Mouse (Mus musculus) hindbrain, embryonic 15.5 days (tissue): ENCODE measurements at regions not wholly inside any gene's neighbourhood (a gene's known extent, or its start where the extent isn't known, plus 50 kb on each side); places are given as distances from the start of the nearest gene placed in this dataset.

Experiments used
- ATAC-seq: fragments of 200-750 bp; cut with Nextera tagmentation; 2 replicates; pipeline ENCODE4 v1.8.0; 2017; ENCODE audit warnings: low read depth, moderate number of reproducible peaks, moderate TSS enrichment; ENCODE audit not compliant: low FRiP score
- H3K27ac ChIP-seq: fragments of 300-500 bp; sonication (generic); replicated peaks from 2 replicates; pipeline ENCODE4 v1.5.1; 2015; ENCODE audit warnings: mild to moderate bottlenecking, inconsistent platforms
- H3K27me3 ChIP-seq: fragments of 300-500 bp; sonication (generic); 2 replicates; pipeline ENCODE4 v1.6.1; 2015; ENCODE audit warnings: control low read depth, inconsistent platforms
- H3K36me3 ChIP-seq: fragments of 300-500 bp; sonication (generic); 2 replicates; pipeline ENCODE4 v1.6.1; 2015; ENCODE audit warnings: control low read depth, inconsistent platforms
- H3K4me1 ChIP-seq: fragments of 300-500 bp; sonication (generic); replicated peaks from 2 replicates; pipeline ENCODE4 v1.6.1; 2015; ENCODE audit warnings: control low read depth, inconsistent platforms
- H3K4me2 ChIP-seq: fragments of 300-500 bp; sonication (generic); 2 replicates; pipeline ENCODE4 v1.6.1; 2015; ENCODE audit warnings: moderate library complexity, mild to moderate bottlenecking, inconsistent platforms
- H3K4me3 ChIP-seq: fragments of 300-500 bp; sonication (generic); 2 replicates; pipeline ENCODE4 v1.5.1; 2015; ENCODE audit warnings: mild to moderate bottlenecking, inconsistent platforms
- H3K9ac ChIP-seq: fragments of 300-500 bp; sonication (generic); 2 replicates; pipeline ENCODE4 v1.6.1; 2015; ENCODE audit warnings: inconsistent platforms
- H3K9me3 ChIP-seq: fragments of 300-500 bp; sonication (generic); 2 replicates; pipeline ENCODE4 v1.6.1; 2016; ENCODE audit warnings: control low read depth, inconsistent platforms
- WGBS: fragments of 180-500 bp; shearing (Covaris S2); methylation state at CpG from one replicate; pipeline ENCODE4 v1.1.7; 2015; 5-methylcytosine and 5-hydroxymethylcytosine counted together

- Histone ChIP-seq H3K36me3 (no peaks in the 10 kb centered on the region), H3K27ac (no peak overlapping the region), H3K4me2 (no peak overlapping the region), H3K27me3 (0 out of 2 replicates have a peak, but pooled peaks cover 14% of the 10 kb centered on the region), H3K9me3 (no peaks in the 10 kb centered on the region), H3K4me3 (no peak overlapping the region), H3K9ac (no peak overlapping the region), H3K4me1 (no peaks in the 10 kb centered on the region)
- no peak for ATAC-seq
- 84% methylated on average over 9 of the region's 9 CpGs for WGBS
Observed at GRCm38 (mm10) chr16:29854805-29855565, 209.2 kb upstream of the Hes1 start.

GRCm38 (mm10) chr16:29856545-29856944 lies 207.6 kb upstream of the Hes1 start:
- Histone ChIP-seq H3K9me3 (no peaks in the 10 kb centered on the region), H3K4me1 (peaks cover 7% of the 10 kb centered on the region), H3K36me3 (no peaks in the 10 kb centered on the region), H3K9ac (no peak overlapping the region), H3K4me3 (no peak overlapping the region), H3K27me3 (peaks cover 17% of the 10 kb centered on the region; the same call in 1 of the 2 replicates), H3K4me2 (no peak overlapping the region), H3K27ac (no peak overlapping the region)
- 91% methylated on average over 1 of the region's 1 CpGs for WGBS
- ATAC-seq = no peak

- H3K36me3 ChIP-seq = no peaks in the 10 kb centered on the region
- H3K4me1 ChIP-seq = peaks cover 7% of the 10 kb centered on the region
- no peaks in the 10 kb centered on the region for H3K9me3 ChIP-seq
- no peak overlapping the region for H3K4me2 ChIP-seq
- no peak overlapping the region for H3K27ac ChIP-seq
- no peak for ATAC-seq
- WGBS = 89% methylated on average over 5 of the region's 5 CpGs
- peaks cover 10% of the 10 kb centered on the region; the same call in 1 of the 2 replicates for H3K27me3 ChIP-seq
- H3K9ac ChIP-seq = no peak overlapping the region
- no peak overlapping the region for H3K4me3 ChIP-seq
Observed at GRCm38 (mm10) chr16:29858645-29859044, 205.5 kb upstream of the Hes1 start.

GRCm38 (mm10) chr16:29860306-29860705 lies 203.9 kb upstream of the Hes1 start:
- H3K4me1 ChIP-seq = peaks cover 7% of the 10 kb centered on the region
- peaks cover 10% of the 10 kb centered on the region; the same call in 1 of the 2 replicates for H3K27me3 ChIP-seq
- no peak overlapping the region for H3K27ac ChIP-seq
- H3K9ac ChIP-seq = no peak overlapping the region
- no peak overlapping the region for H3K4me3 ChIP-seq
- no peaks in the 10 kb centered on the region for H3K36me3 ChIP-seq
- 16% methylated on average over 6 of the region's 6 CpGs for WGBS
- no peak overlapping the region for H3K4me2 ChIP-seq
- H3K9me3 ChIP-seq = no peaks in the 10 kb centered on the region
- no peak for ATAC-seq

GRCm38 (mm10) chr16:29861056-29861455 lies 203.1 kb upstream of the Hes1 start:
- H3K4me2 ChIP-seq = no peak overlapping the region
- peaks cover 7% of the 10 kb centered on the region for H3K4me1 ChIP-seq
- H3K9ac ChIP-seq = no peak overlapping the region
- no peaks in the 10 kb centered on the region for H3K9me3 ChIP-seq
- ATAC-seq = no peak
- no peak overlapping the region for H3K4me3 ChIP-seq
- H3K27ac ChIP-seq = no peak overlapping the region
- H3K27me3 ChIP-seq = peaks cover 10% of the 10 kb centered on the region; the same call in 1 of the 2 replicates
- WGBS = 25% methylated on average over 4 of the region's 4 CpGs
- no peaks in the 10 kb centered on the region for H3K36me3 ChIP-seq

GRCm38 (mm10) chr16:29865075-29865740 lies 199.0 kb upstream of the Hes1 start:
- Histone ChIP-seq H3K9me3 (no peaks in the 10 kb centered on the region), H3K4me1 (peaks cover 5% of the 10 kb centered on the region), H3K4me2 (no peak overlapping the region), H3K27me3 (peaks cover 6% of the 10 kb centered on the region; the same call in 1 of the 2 replicates), H3K4me3 (no peak overlapping the region), H3K36me3 (no peaks in the 10 kb centered on the region), H3K27ac (no peak overlapping the region), H3K9ac (no peak overlapping the region)
- WGBS = 79% methylated on average over 17 of the region's 17 CpGs
- no peak for ATAC-seq

GRCm38 (mm10) chr16:29871395-29871794 lies 192.8 kb upstream of the Hes1 start:
- H3K27ac ChIP-seq = no peak overlapping the region
- peaks cover 4% of the 10 kb centered on the region; the same call in 1 of the 2 replicates for H3K27me3 ChIP-seq
- no peaks in the 10 kb centered on the region for H3K9me3 ChIP-seq
- ATAC-seq = no peak
- H3K36me3 ChIP-seq = no peaks in the 10 kb centered on the region
- H3K4me2 ChIP-seq = no peak overlapping the region
- H3K4me1 ChIP-seq = no peaks in the 10 kb centered on the region
- H3K9ac ChIP-seq = no peak overlapping the region
- WGBS = 82% methylated on average over 5 of the region's 5 CpGs
- H3K4me3 ChIP-seq = no peak overlapping the region

GRCm38 (mm10) chr16:29876196-29876595 lies 188.0 kb upstream of the Hes1 start:
- no peak for ATAC-seq
- Histone ChIP-seq H3K27me3 (peaks cover 15% of the 10 kb centered on the region; the same call in 1 of the 2 replicates), H3K9me3 (no peaks in the 10 kb centered on the region), H3K4me2 (no peak overlapping the region), H3K9ac (no peak overlapping the region), H3K36me3 (no peaks in the 10 kb centered on the region), H3K4me3 (no peak overlapping the region), H3K4me1 (0 out of 2 replicates have a peak, but pooled peaks cover 2% of the 10 kb centered on the region), H3K27ac (no peak overlapping the region)
- 14% methylated on average over 8 of the region's 8 CpGs for WGBS

GRCm38 (mm10) chr16:29877372-29878123 lies 186.6 kb upstream of the Hes1 start:
- Histone ChIP-seq H3K9ac (no peak overlapping the region), H3K27ac (no peak overlapping the region), H3K4me3 (no peak overlapping the region), H3K9me3 (no peaks in the 10 kb centered on the region), H3K36me3 (no peaks in the 10 kb centered on the region), H3K4me1 (peaks cover 13% of the 10 kb centered on the region), H3K27me3 (peaks cover 15% of the 10 kb centered on the region; the same call in 1 of the 2 replicates), H3K4me2 (no peak overlapping the region)
- no peak for ATAC-seq
- WGBS = 20% methylated on average over 10 of the region's 10 CpGs

GRCm38 (mm10) chr16:29879665-29880064 lies 184.5 kb upstream of the Hes1 start:
- no peak for ATAC-seq
- Histone ChIP-seq H3K36me3 (no peaks in the 10 kb centered on the region), H3K27me3 (peaks cover 13% of the 10 kb centered on the region; the same call in 1 of the 2 replicates), H3K4me3 (no peak overlapping the region), H3K27ac (no peak overlapping the region), H3K9ac (no peak overlapping the region), H3K9me3 (no peaks in the 10 kb centered on the region), H3K4me1 (peaks cover 26% of the 10 kb centered on the region), H3K4me2 (no peak overlapping the region)
- 85% methylated on average over 6 of the region's 6 CpGs for WGBS

GRCm38 (mm10) chr16:29881497-29881896 lies 182.7 kb upstream of the Hes1 start:
- H3K27ac ChIP-seq = no peak overlapping the region
- no peak overlapping the region for H3K4me2 ChIP-seq
- H3K4me1 ChIP-seq = peaks cover 26% of the 10 kb centered on the region
- no peak for ATAC-seq
- WGBS = 35% methylated on average over 12 of the region's 12 CpGs
- no peak overlapping the region for H3K9ac ChIP-seq
- H3K4me3 ChIP-seq = no peak overlapping the region
- H3K9me3 ChIP-seq = no peaks in the 10 kb centered on the region
- H3K36me3 ChIP-seq = no peaks in the 10 kb centered on the region
- peaks cover 13% of the 10 kb centered on the region; the same call in 1 of the 2 replicates for H3K27me3 ChIP-seq
